Mouse (Mus musculus) olfactory bulb, adult 2 months (tissue): ENCODE data around the gene Sds.

Source experiments
- CTCF ChIP-seq: fragments of 200-500 bp; IDR thresholded peaks from 2 replicates; pipeline ENCODE4 v1.5.1; 2012; ENCODE audit warnings: low read depth, mild to moderate bottlenecking, low read length, moderate library complexity; ENCODE audit not compliant: insufficient read depth
- POLR2A ChIP-seq: fragments of 200-500 bp; IDR thresholded peaks from 2 replicates; pipeline ENCODE4 v1.6.1; 2012; ENCODE audit warnings: mild to moderate bottlenecking, low read depth, low read length, moderate library complexity; ENCODE audit not compliant: insufficient read depth

DNA sequence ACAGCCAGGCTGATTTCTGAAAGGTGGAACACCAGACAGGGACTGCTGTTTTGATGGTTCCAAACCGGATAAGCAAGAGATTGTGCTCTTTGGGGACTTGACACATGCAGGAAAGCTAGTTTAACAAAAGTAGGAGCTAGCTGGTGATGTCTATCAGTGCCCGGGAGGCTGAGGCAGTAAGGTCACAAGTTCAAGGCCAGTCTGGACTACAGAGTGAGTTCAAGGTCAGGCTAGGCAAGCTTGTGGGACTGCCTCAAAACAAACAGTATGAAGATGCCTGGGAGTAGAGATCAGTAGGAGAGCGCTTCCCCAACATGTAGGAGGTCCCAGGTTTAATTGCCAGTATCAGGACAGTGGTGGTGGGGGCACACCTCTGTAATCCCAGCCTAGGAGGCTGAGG lies 20.7 kb downstream of the Sds start:
- TF ChIP-seq CTCF (no peak), POLR2A (no peak)
